7 mouse cellular contexts compared by ENCODE assay signal in genomic region chr2:153290938-153291928, GRCm38 (mm10). TPM values are rescaled to one million over a fixed set of nuclear protein-coding genes. Genes with fewer than 3 reads are reported as not detected.
A peak's percentile ranks its signal among the peaks of the same experiment; 100 is the strongest.
DNase-seq lines count a peak whose midpoint lies in the region; ATAC-seq and TF ChIP-seq lines count a peak whose summit lies in the region.

Kif3b (plus strand) TSS chr2:153291413.

- H3K4me2 ChIP-seq in embryonic facial prominence, embryonic 12.5 days (replicated peaks) = peak within 1 kb of the TSS; percentile 89
- H3K4me2 ChIP-seq in limb, embryonic 12.5 days = peak within 1 kb of the TSS; percentile 91
- peak within 1 kb of the TSS; percentile 58 for H3K4me2 ChIP-seq in midbrain, embryonic 15.5 days

- peak; percentile 70 for ATAC-seq in embryonic facial prominence, embryonic 12.5 days (ENCODE audit: insufficient number of reproducible peaks, insufficient read depth, low FRiP score, low TSS enrichment)
- peak; percentile 82 for ATAC-seq in limb, embryonic 12.5 days (ENCODE audit: insufficient number of reproducible peaks, insufficient read depth, low FRiP score, low TSS enrichment, low read depth)
- ATAC-seq in midbrain, embryonic 15.5 days (replicated peaks) = peak; percentile 95

- no peaks in the 10 kb centered on the region for H3K36me3 ChIP-seq in embryonic facial prominence, embryonic 12.5 days
- H3K36me3 ChIP-seq in kidney, adult 2 months (ENCODE audit: control insufficient read depth, insufficient read depth, low read length) = no peaks in the 10 kb centered on the region
- H3K36me3 ChIP-seq in limb, embryonic 12.5 days = 0 out of 2 replicates have a peak, but pooled peaks cover 7% of the 10 kb centered on the region
- H3K36me3 ChIP-seq in midbrain, embryonic 15.5 days (replicated peaks) = no peaks in the 10 kb centered on the region
- H3K36me3 ChIP-seq in spleen, adult 2 months (ENCODE audit: control insufficient read depth, insufficient read depth, low read length) = no peaks in the 10 kb centered on the region

- peak within 1 kb of the TSS; percentile 88 for H3K9ac ChIP-seq in embryonic facial prominence, embryonic 12.5 days
- H3K9ac ChIP-seq in limb, embryonic 12.5 days (replicated peaks) = peak within 1 kb of the TSS; percentile 92
- peak within 1 kb of the TSS; percentile 95 for H3K9ac ChIP-seq in midbrain, embryonic 15.5 days

- H3K4me1 ChIP-seq in embryonic facial prominence, embryonic 12.5 days = peaks cover 13% of the 10 kb centered on the region
- peaks cover 5% of the 10 kb centered on the region; the same call in 1 of the 2 replicates for H3K4me1 ChIP-seq in kidney, adult 2 months (ENCODE audit: control insufficient read depth, insufficient read depth, low read length)
- H3K4me1 ChIP-seq in limb, embryonic 12.5 days (replicated peaks) = peaks cover 19% of the 10 kb centered on the region
- H3K4me1 ChIP-seq in midbrain, embryonic 15.5 days = peaks cover 31% of the 10 kb centered on the region
- peaks cover 8% of the 10 kb centered on the region; the same call in 1 of the 2 replicates for H3K4me1 ChIP-seq in spleen, adult 2 months (ENCODE audit: control insufficient read depth, insufficient read depth, insufficient read length)

- peak within 1 kb of the TSS; percentile 99 for H3K4me3 ChIP-seq in embryonic facial prominence, embryonic 12.5 days
- H3K4me3 ChIP-seq in kidney, adult 2 months (ENCODE audit: insufficient read depth, low read depth, low read length) = peak within 1 kb of the TSS; percentile 89
- H3K4me3 ChIP-seq in limb, embryonic 12.5 days (replicated peaks) = peak within 1 kb of the TSS; percentile 96
- peak within 1 kb of the TSS; percentile 93 for H3K4me3 ChIP-seq in midbrain, embryonic 15.5 days
- H3K4me3 ChIP-seq in spleen, adult 2 months (ENCODE audit: extremely low read depth, insufficient read depth, insufficient read length) = peak within 1 kb of the TSS; percentile 68

- no peak for TF ChIP-seq CTCF in kidney, adult 2 months (conservative IDR thresholded peaks at IDR 0.05; ENCODE audit: insufficient read depth, insufficient read length, low read depth, low read length)
- no peak for TF ChIP-seq CTCF in spleen, adult 2 months (IDR thresholded peaks at IDR 0.05; ENCODE audit: extremely low read depth, insufficient read depth, insufficient read length, insufficient replicate concordance)

- no peaks in the 10 kb centered on the region for H3K9me3 ChIP-seq in embryonic facial prominence, embryonic 12.5 days
- no peaks in the 10 kb centered on the region for H3K9me3 ChIP-seq in limb, embryonic 12.5 days
- no peaks in the 10 kb centered on the region for H3K9me3 ChIP-seq in midbrain, embryonic 15.5 days

- WGBS in embryonic facial prominence, embryonic 12.5 days = under 1% methylated on average over 63 of the region's 63 CpGs
- under 1% methylated on average over 63 of the region's 63 CpGs for WGBS in kidney, adult 2 months
- under 1% methylated on average over 63 of the region's 63 CpGs for WGBS in limb, embryonic 12.5 days
- under 1% methylated on average over 63 of the region's 63 CpGs for WGBS in midbrain, embryonic 15.5 days
- 1% methylated on average over 63 of the region's 63 CpGs for WGBS in spleen, adult 2 months

- H3K27me3 ChIP-seq in embryonic facial prominence, embryonic 12.5 days = no peaks in the 10 kb centered on the region
- no peaks in the 10 kb centered on the region for H3K27me3 ChIP-seq in kidney, adult 2 months (replicated peaks; ENCODE audit: control insufficient read depth, insufficient read depth, low read length)
- no peaks in the 10 kb centered on the region for H3K27me3 ChIP-seq in limb, embryonic 12.5 days
- no peaks in the 10 kb centered on the region for H3K27me3 ChIP-seq in midbrain, embryonic 15.5 days (replicated peaks)
- H3K27me3 ChIP-seq in spleen, adult 2 months (ENCODE audit: control insufficient read depth, insufficient read depth, low read length) = no peaks in the 10 kb centered on the region

- 0 out of 2 replicates have a peak within 1 kb of the TSS, but pooled peaks have one; percentile 36 for H3K27ac ChIP-seq in embryonic facial prominence, embryonic 12.5 days
- H3K27ac ChIP-seq in kidney, adult 2 months (ENCODE audit: insufficient read depth, low read depth, low read length) = peak within 1 kb of the TSS; percentile 19; the same call in 1 of the 2 replicates
- no peak within 1 kb of the TSS for H3K27ac ChIP-seq in limb, embryonic 12.5 days
- peak within 1 kb of the TSS; percentile 72 for H3K27ac ChIP-seq in midbrain, embryonic 15.5 days
- peak within 1 kb of the TSS; percentile 39 for H3K27ac ChIP-seq in spleen, adult 2 months (ENCODE audit: insufficient read depth, low read length)

- TF ChIP-seq POLR2A in kidney, adult 2 months (IDR thresholded peaks at IDR 0.05; ENCODE audit: low read depth, low read length) = no peak
- peak; percentile 7; the same call in 1 of the 2 replicates for TF ChIP-seq POLR2A in spleen, adult 2 months (IDR thresholded peaks at IDR 0.05; ENCODE audit: low read depth, low read length)

- peak; percentile 86 for DNase-seq in adrenal gland, postnatal 25 days
- peak; percentile 92 to 93 for DNase-seq in heart, adult 18-20 months
- DNase-seq in kidney, adult 2 months = peak; percentile 93
- DNase-seq in spleen, adult 2 months (ENCODE audit: low read depth in 1 of 2, low spot score in 2 of 2) = peak; percentile 74 to 86

RNA-seq across cellular contexts. Expression of gene Kif3b, which starts in this region (rescaled TPM):
- total RNA-seq in adrenal gland, postnatal 25 days (2021) = 31.8 and 34.4 TPM in 2 replicates
- 7.6 TPM in 2 replicates for polyA plus RNA-seq in embryonic facial prominence, embryonic 12.5 days (2016; fragmentation: Nextera tagmentation; extraction: Ambion mirVana)
- total RNA-seq in heart, adult 18-20 months (2021) = 1 to 10 TPM; 7.6 to 8.1 TPM
- 10.1 and 10.9 TPM in 2 replicates for polyA plus RNA-seq in kidney, adult 2 months (2012; rRNA removed)
- 7.0 TPM in 2 replicates for polyA plus RNA-seq in limb, embryonic 12.5 days (2016; fragmentation: Nextera tagmentation; extraction: Ambion mirVana)
- 24.6 and 24.7 TPM in 2 replicates for polyA plus RNA-seq in midbrain, embryonic 15.5 days (2015; fragmentation: Nextera tagmentation; extraction: Ambion mirVana)
- 5.1 and 5.6 TPM in 2 replicates for polyA plus RNA-seq in spleen, adult 2 months (2012; rRNA removed)
